Mouse (Mus musculus) thymus, adult 18-20 months (tissue): Measurements from ENCODE around the gene Aqp1.

Source experiments
- DNase-seq, 2 experiments: peaks; one replicate each; pipeline ENCODE4 v3.0.0; 2022; ENCODE audit warnings: mixed read lengths in 2 of 2

Gene Aqp1

GRCm38 (mm10) chr6:55332100-55332772 lies 4.0 kb upstream of the Aqp1 start:
- DNase-seq = no peak

- DNase-seq = no peak
Observed at GRCm38 (mm10) chr6:55332773-55333109, 3.5 kb upstream of the Aqp1 start.

- DNase-seq = no peak
Observed at GRCm38 (mm10) chr6:55337242-55337641, 1.0 kb downstream of the Aqp1 start.

- no peak for DNase-seq
Observed at GRCm38 (mm10) chr6:55338077-55338476, 1.8 kb downstream of the Aqp1 start.

GRCm38 (mm10) chr6:55338934-55339825 lies 2.9 kb downstream of the Aqp1 start:
- DNase-seq = no peak

- DNase-seq = no peak
Observed at GRCm38 (mm10) chr6:55341688-55342087, 5.5 kb downstream of the Aqp1 start.

- no peak for DNase-seq
Observed at GRCm38 (mm10) chr6:55342328-55342727, 6.1 kb downstream of the Aqp1 start.

- DNase-seq = no peak
Observed at GRCm38 (mm10) chr6:55343446-55343845, 7.2 kb downstream of the Aqp1 start.

GRCm38 (mm10) chr6:55344291-55345016 lies 8.2 kb downstream of the Aqp1 start:
- DNase-seq = no peak

- DNase-seq = no peak
Observed at GRCm38 (mm10) chr6:55345264-55345663, 9.0 kb downstream of the Aqp1 start.

GRCm38 (mm10) chr6:55346491-55346890 lies 10.3 kb downstream of the Aqp1 start:
- no peak for DNase-seq

GRCm38 (mm10) chr6:55347711-55348571 lies 11.7 kb downstream of the Aqp1 start:
- no peak for DNase-seq

- DNase-seq = peak in 1 of 2 experiments; percentile 0
Observed at GRCm38 (mm10) chr6:55349231-55349630, 13.0 kb downstream of the Aqp1 start.

- peak in 1 of 2 experiments; percentile 0 for DNase-seq
Observed at GRCm38 (mm10) chr6:55350383-55350952, 14.2 kb downstream of the Aqp1 start.

- DNase-seq = no peak
Observed at GRCm38 (mm10) chr6:55351712-55352111, 15.5 kb downstream of the Aqp1 start.

- DNase-seq = no peak
Observed at GRCm38 (mm10) chr6:55353711-55354445, 17.6 kb downstream of the Aqp1 start.

GRCm38 (mm10) chr6:55354456-55355117 lies 18.4 kb downstream of the Aqp1 start:
- no peak for DNase-seq

GRCm38 (mm10) chr6:55355575-55355974 lies 19.3 kb downstream of the Aqp1 start:
- no peak for DNase-seq

- peak in 1 of 2 experiments; percentile 1 for DNase-seq
Observed at GRCm38 (mm10) chr6:55356017-55356703, 19.9 kb downstream of the Aqp1 start.

- no peak for DNase-seq
Observed at GRCm38 (mm10) chr6:55356976-55357635, 20.9 kb downstream of the Aqp1 start.
